Mouse (Mus musculus) gastrocnemius, postnatal 10 days (tissue): ENCODE data around the gene Gm21094. TPM values are rescaled to one million over a fixed set of nuclear protein-coding genes. Genes with fewer than 3 reads are reported as not detected.
"Not testable (repeated sequence)": the region's sequence is repeated elsewhere in the genome, so short reads cannot be mapped to it uniquely, and the experiment has no call there.

Source experiments
- DNase-seq: peaks from one replicate; pipeline ENCODE4 v3.0.0; 2021; ENCODE audit warnings: mixed read lengths
- long read RNA-seq, 2 experiments: library from polyadenylated mRNA; stranded (forward); transcript quantifications; one replicate each; pipeline ENCODE4 v2.0.0; 2021
- total RNA-seq, 2 experiments: library from RNA; stranded (reverse); gene quantifications; 2 replicates each; pipeline ENCODE4 v1.2.3; 2021

Gene Gm21094
- not detected for total RNA-seq
- long read RNA-seq, experiment 1, result 0 reads
- long read RNA-seq, experiment 2, result 0 reads

DNA sequence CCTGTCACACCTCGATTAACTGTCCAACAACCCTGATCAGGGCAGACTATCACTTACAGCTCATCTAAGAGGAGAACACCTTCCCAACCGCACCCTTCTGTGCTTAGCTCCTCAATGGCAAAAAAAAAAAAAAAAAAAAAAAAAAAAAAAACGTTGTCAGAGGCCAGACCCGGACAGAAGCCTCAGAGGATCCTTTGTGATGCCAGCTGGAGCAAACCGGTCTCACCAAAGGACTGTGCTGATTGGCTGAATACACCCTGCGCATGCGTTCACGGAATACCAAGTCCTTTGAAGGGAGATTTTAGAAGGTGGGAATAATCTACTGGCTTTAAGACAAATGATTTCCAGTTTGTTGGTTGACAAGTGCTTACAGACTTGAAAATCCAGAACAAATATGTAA lies at the start of gene Gm21094:
TSS of gene Gm21094 (minus strand) at position 101 of the 400 bp plus-strand sequence.
- DNase-seq, result not testable (repeated sequence)
